Mouse (Mus musculus): ENCODE results near the gene Gadd45gip1. TPM values are rescaled to one million over a fixed set of nuclear protein-coding genes. Genes with fewer than 3 reads are reported as not detected.
A peak's percentile ranks its signal among the peaks of the same experiment; 100 is the strongest.

Gadd45gip1 gene
- polyA plus RNA-seq, 1 experiment from 2014 or later, result 44.2 TPM

DNA sequence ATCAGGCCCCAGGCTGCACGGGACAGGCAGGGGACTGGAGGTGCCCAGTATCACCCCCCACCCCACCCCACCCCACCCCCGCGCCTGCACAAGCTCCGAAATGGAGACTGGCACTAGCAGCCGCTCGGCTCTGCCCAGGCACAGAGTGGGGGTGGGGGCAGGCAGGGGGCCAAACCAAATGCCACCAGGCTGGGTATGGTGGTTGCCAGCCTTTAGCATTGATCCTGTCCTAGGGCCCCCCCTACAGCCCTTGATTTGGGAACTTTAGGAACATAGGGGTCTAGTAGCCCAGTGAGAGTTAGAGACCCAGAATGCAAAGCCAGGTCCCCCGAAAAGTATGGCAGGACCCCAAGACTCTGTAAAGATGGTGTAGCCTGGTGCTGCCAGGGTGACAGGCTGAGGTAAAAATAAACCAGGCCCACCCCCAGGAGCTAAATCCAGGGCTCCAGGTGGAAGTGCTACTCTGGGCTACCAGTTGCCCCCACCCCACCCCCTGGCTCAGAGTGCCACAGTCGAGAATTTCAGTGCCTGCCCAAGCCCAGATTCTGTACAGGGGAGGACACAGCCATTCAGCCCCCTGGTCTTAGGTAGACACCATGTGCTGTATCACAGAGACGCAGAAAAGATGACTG lies 41.4 kb upstream of the Gadd45gip1 start:
- DNase-seq (no peak), ATAC-seq (ENCODE audit: insufficient read depth) (no peak)
- Histone ChIP-seq H3K9me3 (ENCODE audit: low read depth, low read length) (no peaks in the 10 kb centered on the region), H3K36me3 (ENCODE audit: insufficient read depth) (no peaks in the 10 kb centered on the region; the same call in 1 of the 2 replicates), H3K27ac (ENCODE audit: low read depth) (no peak overlapping the region), H3K9ac (no peak overlapping the region), H3K27me3 (ENCODE audit: insufficient read depth, low read length) (peaks cover 37% of the 10 kb centered on the region), H3K4me1 (ENCODE audit: insufficient read depth) (peaks cover 59% of the 10 kb centered on the region), H3K4me3 (ENCODE audit: low read depth, low read length) (no peak overlapping the region), H3K4me2 (no peak overlapping the region; the same call in 1 of the 2 replicates)
- TF ChIP-seq CTCF (IDR thresholded peaks at IDR 0.05; ENCODE audit: low read depth), result no peak
- 70% methylated on average over 9 of the region's 9 CpGs for WGBS

DNA sequence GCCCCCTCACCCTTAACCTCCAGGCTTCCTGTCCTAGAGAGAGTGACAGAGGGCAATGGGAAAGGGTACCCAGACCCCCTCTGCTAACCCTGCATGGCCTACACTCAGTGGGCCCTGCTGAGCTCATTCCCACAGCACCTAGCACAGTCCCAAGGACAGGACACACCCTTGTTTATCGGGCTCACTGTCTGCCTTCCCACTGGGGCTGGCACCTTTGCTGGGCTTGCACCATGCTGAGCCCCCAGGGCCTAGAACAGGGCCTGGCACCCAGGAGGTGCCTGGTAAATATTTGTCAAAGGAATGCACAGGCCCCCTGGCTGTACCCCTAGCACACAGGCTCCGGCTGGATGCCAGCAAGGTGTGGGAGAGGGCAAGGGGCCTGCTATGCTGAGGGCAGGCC lies 40.8 kb upstream of the Gadd45gip1 start:
- H3K9ac ChIP-seq, result no peak overlapping the region
- no peak overlapping the region for H3K27ac ChIP-seq (ENCODE audit: low read depth)
- peaks cover 57% of the 10 kb centered on the region for H3K4me1 ChIP-seq (ENCODE audit: insufficient read depth)
- no peak for DNase-seq
- 0 out of 2 replicates have a peak, but pooled peaks have one; percentile 2 for TF ChIP-seq CTCF (IDR thresholded peaks at IDR 0.05; ENCODE audit: low read depth)
- no peaks in the 10 kb centered on the region; the same call in 1 of the 2 replicates for H3K36me3 ChIP-seq (ENCODE audit: insufficient read depth)
- no peak for ATAC-seq (ENCODE audit: insufficient read depth)
- no peaks in the 10 kb centered on the region for H3K9me3 ChIP-seq (ENCODE audit: low read depth, low read length)
- 0 out of 2 replicates have a peak overlapping the region, but pooled peaks have one; percentile 18 for H3K4me2 ChIP-seq
- 36% methylated on average over 2 of the region's 2 CpGs for WGBS
- peaks cover 31% of the 10 kb centered on the region for H3K27me3 ChIP-seq (ENCODE audit: insufficient read depth, low read length)
- H3K4me3 ChIP-seq (ENCODE audit: low read depth, low read length), result no peak overlapping the region

DNA sequence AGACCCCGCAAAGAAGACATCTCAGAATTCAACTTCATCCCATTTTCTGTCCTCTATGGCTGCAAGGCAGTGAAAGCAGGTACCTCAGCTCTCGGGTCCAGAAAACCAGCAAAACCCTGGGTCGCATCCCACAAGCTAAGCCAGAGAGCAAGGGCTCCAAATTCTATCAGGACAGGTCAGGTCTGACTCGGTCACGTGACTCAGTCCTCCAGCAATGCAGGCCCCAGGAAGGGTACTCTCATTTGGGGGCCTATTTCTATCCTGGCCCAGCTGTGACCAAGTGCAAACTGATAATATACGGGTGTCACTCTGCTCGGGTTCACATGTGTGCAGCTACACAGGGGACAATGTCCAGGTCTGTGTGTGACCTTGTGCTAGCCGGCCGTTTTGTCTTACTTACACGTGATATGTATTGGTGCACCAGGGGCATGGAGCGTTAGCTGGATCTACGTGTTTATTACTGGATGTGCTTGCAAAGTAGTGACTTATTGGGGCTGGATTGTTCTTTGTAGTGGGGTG lies 38.8 kb upstream of the Gadd45gip1 start:
- Histone ChIP-seq H3K36me3 (ENCODE audit: insufficient read depth) (peaks cover 9% of the 10 kb centered on the region; the same call in 1 of the 2 replicates), H3K4me1 (ENCODE audit: insufficient read depth) (peaks cover 45% of the 10 kb centered on the region), H3K9me3 (ENCODE audit: low read depth, low read length) (no peaks in the 10 kb centered on the region), H3K27ac (ENCODE audit: low read depth) (no peak overlapping the region), H3K4me2 (no peak overlapping the region), H3K9ac (no peak overlapping the region), H3K4me3 (ENCODE audit: low read depth, low read length) (no peak overlapping the region), H3K27me3 (ENCODE audit: insufficient read depth, low read length) (peaks cover 20% of the 10 kb centered on the region)
- no peak for ATAC-seq (ENCODE audit: insufficient read depth)
- 72% methylated on average over 12 of the region's 12 CpGs for WGBS
- DNase-seq, result no peak
- TF ChIP-seq CTCF (IDR thresholded peaks at IDR 0.05; ENCODE audit: low read depth), result no peak

GRCm38 (mm10) chr8:84793134-84793533 lies 38.2 kb upstream of the Gadd45gip1 start:
- H3K4me1 ChIP-seq (ENCODE audit: insufficient read depth), result peaks cover 45% of the 10 kb centered on the region
- peaks cover 14% of the 10 kb centered on the region for H3K27me3 ChIP-seq (ENCODE audit: insufficient read depth, low read length)
- H3K4me2 ChIP-seq, result peak overlapping the region; percentile 56; the same call in 1 of the 2 replicates
- ATAC-seq (ENCODE audit: insufficient read depth), result no peak
- peaks cover 11% of the 10 kb centered on the region; the same call in 1 of the 2 replicates for H3K36me3 ChIP-seq (ENCODE audit: insufficient read depth)
- H3K9me3 ChIP-seq (ENCODE audit: low read depth, low read length), result no peaks in the 10 kb centered on the region
- TF ChIP-seq CTCF (IDR thresholded peaks at IDR 0.05; ENCODE audit: low read depth), result no peak
- no peak for DNase-seq
- H3K27ac ChIP-seq (ENCODE audit: low read depth), result no peak overlapping the region
- H3K4me3 ChIP-seq (ENCODE audit: low read depth, low read length), result no peak overlapping the region
- no peak overlapping the region; the same call in 1 of the 2 replicates for H3K9ac ChIP-seq
- WGBS, result 77% methylated on average over 9 of the region's 9 CpGs

DNA sequence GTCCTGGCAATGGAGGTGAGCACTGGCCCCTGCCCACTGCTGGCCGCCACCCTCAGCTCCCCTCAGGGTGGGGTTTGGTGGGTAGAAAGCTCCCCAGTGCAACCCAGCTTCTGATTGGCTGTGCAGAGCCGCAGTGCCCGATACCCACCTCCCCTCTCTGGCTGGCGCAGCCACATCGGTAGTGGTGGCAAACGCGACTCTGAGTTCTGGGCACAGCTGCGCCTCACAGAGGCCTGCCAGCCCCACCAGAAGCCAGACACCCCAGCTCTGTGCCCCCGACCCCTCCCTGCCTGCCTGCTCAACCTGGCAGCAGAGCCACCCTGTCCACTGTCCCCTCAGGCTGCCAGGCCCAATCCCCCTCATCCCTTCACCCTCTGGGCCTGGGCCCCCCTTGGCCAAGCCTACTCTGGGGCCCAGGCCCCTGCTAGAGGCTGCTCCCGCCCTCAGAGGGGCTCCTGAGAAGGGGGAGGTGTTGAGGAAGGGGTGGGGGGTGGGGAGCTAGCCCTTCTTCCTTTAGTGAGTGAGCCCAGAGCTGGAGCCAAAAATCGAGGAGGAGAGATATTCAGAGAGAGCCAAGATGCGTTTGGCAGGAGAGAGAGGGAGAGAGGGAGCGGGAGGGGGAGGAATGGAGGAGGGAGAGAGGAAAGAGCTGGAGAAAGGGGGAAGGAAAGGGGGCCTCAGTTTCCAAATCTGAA lies 37.4 kb upstream of the Gadd45gip1 start:
- H3K4me3 ChIP-seq (ENCODE audit: low read depth, low read length), result peak overlapping the region; percentile 10
- H3K9me3 ChIP-seq (ENCODE audit: low read depth, low read length), result no peaks in the 10 kb centered on the region
- H3K4me1 ChIP-seq (ENCODE audit: insufficient read depth), result peaks cover 46% of the 10 kb centered on the region
- WGBS, result 47% methylated on average over 13 of the region's 13 CpGs
- peak overlapping the region; percentile 56 for H3K4me2 ChIP-seq
- H3K27me3 ChIP-seq (ENCODE audit: insufficient read depth, low read length), result peaks cover 17% of the 10 kb centered on the region
- no peak for TF ChIP-seq CTCF (IDR thresholded peaks at IDR 0.05; ENCODE audit: low read depth)
- peaks cover 13% of the 10 kb centered on the region; the same call in 1 of the 2 replicates for H3K36me3 ChIP-seq (ENCODE audit: insufficient read depth)
- peak; percentile 87 for DNase-seq
- peak overlapping the region; percentile 21; the same call in 1 of the 2 replicates for H3K9ac ChIP-seq
- peak overlapping the region; percentile 90 for H3K27ac ChIP-seq (ENCODE audit: low read depth)
- ATAC-seq (ENCODE audit: insufficient read depth), result peak; percentile 82

GRCm38 (mm10) chr8:84794486-84794885 lies 36.8 kb upstream of the Gadd45gip1 start:
- H3K4me3 ChIP-seq (ENCODE audit: low read depth, low read length), result peak overlapping the region; percentile 17; the same call in 1 of the 2 replicates
- H3K4me1 ChIP-seq (ENCODE audit: insufficient read depth), result peaks cover 42% of the 10 kb centered on the region
- ATAC-seq (ENCODE audit: insufficient read depth), result peak; percentile 42
- H3K27me3 ChIP-seq (ENCODE audit: insufficient read depth, low read length), result peaks cover 17% of the 10 kb centered on the region
- H3K4me2 ChIP-seq, result peak overlapping the region; percentile 56
- H3K36me3 ChIP-seq (ENCODE audit: insufficient read depth), result peaks cover 13% of the 10 kb centered on the region; the same call in 1 of the 2 replicates
- 40% methylated on average over 7 of the region's 7 CpGs for WGBS
- H3K27ac ChIP-seq (ENCODE audit: low read depth), result peak overlapping the region; percentile 90
- no peaks in the 10 kb centered on the region for H3K9me3 ChIP-seq (ENCODE audit: low read depth, low read length)
- DNase-seq, result peak; percentile 58
- TF ChIP-seq CTCF (IDR thresholded peaks at IDR 0.05; ENCODE audit: low read depth), result no peak
- 0 out of 2 replicates have a peak overlapping the region, but pooled peaks have one; percentile 21 for H3K9ac ChIP-seq

Data from lung, embryonic 14.5 days (tissue).